Comparison of ENCODE assay signal across 22 mouse cellular contexts in genomic region chr1:133645652-133646051, GRCm38 (mm10). TPM values are rescaled to one million over a fixed set of nuclear protein-coding genes. Genes with fewer than 3 reads are reported as not detected.
"Had no signal": no experiment of that assay in that cellular context is flagged by ENCODE, and none has a peak within 500 bp of the region (broad histone marks: within the 10 kb centered on the region; RNA-seq: fewer than 3 reads in every experiment).

No protein-coding gene starts in this region.

- ATAC-seq: midbrain, embryonic 16.5 days had no signal

- DNase-seq: lung, adult 18-20 months; lung, embryonic 14.5 days; lung, postnatal 10 days; lung, postnatal 4 days; midbrain, embryonic 14.5 days; retina, postnatal 1 day; right cerebral cortex, adult 18-20 months; right cerebral cortex, postnatal 25 days; right cerebral cortex, postnatal 4 days; thymus, adult 18-20 months; thymus, postnatal 14 days; thymus, postnatal 36 days had no signal

- H3K4me3 ChIP-seq: midbrain, embryonic 10.5 days; midbrain, embryonic 12.5 days; myocyte; neural tube, embryonic 13.5 days; neural tube, embryonic 15.5 days had no signal

- H3K4me1 ChIP-seq: midbrain, embryonic 10.5 days; midbrain, embryonic 12.5 days; neural tube, embryonic 15.5 days had no signal

- H3K9ac ChIP-seq: lung, embryonic 14.5 days; midbrain, embryonic 12.5 days; neural tube, embryonic 13.5 days; neural tube, embryonic 15.5 days had no signal

- H3K9me3 ChIP-seq: midbrain, embryonic 10.5 days; midbrain, embryonic 12.5 days; neural tube, embryonic 13.5 days; neural tube, embryonic 15.5 days had no signal

- H3K27me3 ChIP-seq: midbrain, embryonic 12.5 days; neural tube, embryonic 13.5 days; neural tube, embryonic 15.5 days had no signal

- H3K27ac ChIP-seq: midbrain, embryonic 10.5 days; midbrain, embryonic 12.5 days; neural tube, embryonic 13.5 days; neural tube, embryonic 15.5 days had no signal

- H3K4me2 ChIP-seq: lung, embryonic 14.5 days; midbrain, embryonic 12.5 days; neural tube, embryonic 13.5 days; neural tube, embryonic 15.5 days had no signal

RNA-seq across cellular contexts. Expression of gene Zbed6, which starts 15.0 kb away (rescaled TPM):
- polyA plus RNA-seq: lung, embryonic 14.5 days; lung, embryonic 16.5 days; midbrain, embryonic 10.5 days; midbrain, embryonic 12.5 days; midbrain, embryonic 14.5 days; midbrain, embryonic 16.5 days; neural tube, embryonic 11.5 days; neural tube, embryonic 13.5 days; neural tube, embryonic 15.5 days; stomach, embryonic 14.5 days; stomach, embryonic 16.5 days had no signal

RNA-seq across cellular contexts. Expression of gene Lax1, which starts 44.3 kb away (rescaled TPM):
- polyA plus RNA-seq: midbrain, embryonic 14.5 days had no signal
